Mouse (Mus musculus): ENCODE results near the gene Ctbp2.

GRCm38 (mm10) chr7:133120221-133120751 lies 3.9 kb downstream of the Ctbp2 start:
- TF ChIP-seq FLI1 (IDR thresholded peaks at IDR 0.05; ENCODE audit: low read length) (no peak), GATA1 (IDR thresholded peaks at IDR 0.05; ENCODE audit: borderline replicate concordance, low read length) (no peak)

Data from megakaryocyte, embryonic 14.5 days (primary cell).